Mouse (Mus musculus) kidney, adult 2 months (tissue): ENCODE measurements around the gene Opn4. TPM values are rescaled to one million over a fixed set of nuclear protein-coding genes. Genes with fewer than 3 reads are reported as not detected.

ENCODE experiments used
- DNase-seq: peaks from one replicate; pipeline ENCODE4 v3.0.0; 2021
- H3K27ac ChIP-seq: fragments of 200-500 bp; 2 replicates; pipeline ENCODE4 v1.5.1; 2012; ENCODE audit warnings: low read depth, low read length, control low read depth, inconsistent platforms; ENCODE audit not compliant: insufficient read depth
- H3K27me3 ChIP-seq: fragments of 200-500 bp; replicated peaks from 2 replicates; pipeline ENCODE4 v1.6.1; 2012; ENCODE audit warnings: mild to moderate bottlenecking, moderate library complexity, low read length, inconsistent platforms; ENCODE audit not compliant: control insufficient read depth, insufficient read depth
- H3K36me3 ChIP-seq: fragments of 200-500 bp; 2 replicates; pipeline ENCODE4 v1.6.1; 2012; ENCODE audit warnings: mild to moderate bottlenecking, moderate library complexity, low read length, inconsistent platforms; ENCODE audit not compliant: control insufficient read depth, insufficient read depth
- H3K4me1 ChIP-seq: fragments of 200-500 bp; 2 replicates; pipeline ENCODE4 v1.6.1; 2011; ENCODE audit warnings: low read length; ENCODE audit not compliant: control insufficient read depth, insufficient read depth
- H3K4me3 ChIP-seq: fragments of 200-500 bp; 2 replicates; pipeline ENCODE4 v1.5.1; 2011; ENCODE audit warnings: mild to moderate bottlenecking, low read depth, low read length, control low read depth; ENCODE audit not compliant: insufficient read depth
- CTCF ChIP-seq: fragments of 200-500 bp; conservative IDR thresholded peaks from 2 replicates; pipeline ENCODE4 v1.5.1; 2011; ENCODE audit warnings: low read depth, mild to moderate bottlenecking, control low read depth, low read length, moderate library complexity, mixed read lengths; ENCODE audit not compliant: insufficient read depth, insufficient read length
- POLR2A ChIP-seq: fragments of 200-500 bp; IDR thresholded peaks from one replicate; pipeline ENCODE4 v1.6.1; 2011; ENCODE audit warnings: low read depth, low read length, control low read depth
- WGBS: fragments of 180-500 bp; shearing (Covaris S2); methylation state at CpG from one replicate; pipeline ENCODE4 v1.1.7; 2018; 5-methylcytosine and 5-hydroxymethylcytosine counted together
- polyA plus RNA-seq: library from polyadenylated mRNA; depleted of rRNA; stranded (reverse); fragments of >200 nt; gene quantifications from 2 replicates; pipeline ENCODE4 v1.2.3, GENCODE M21; 2012

Opn4 gene
- polyA plus RNA-seq, 1 experiment: not detected

DNA sequence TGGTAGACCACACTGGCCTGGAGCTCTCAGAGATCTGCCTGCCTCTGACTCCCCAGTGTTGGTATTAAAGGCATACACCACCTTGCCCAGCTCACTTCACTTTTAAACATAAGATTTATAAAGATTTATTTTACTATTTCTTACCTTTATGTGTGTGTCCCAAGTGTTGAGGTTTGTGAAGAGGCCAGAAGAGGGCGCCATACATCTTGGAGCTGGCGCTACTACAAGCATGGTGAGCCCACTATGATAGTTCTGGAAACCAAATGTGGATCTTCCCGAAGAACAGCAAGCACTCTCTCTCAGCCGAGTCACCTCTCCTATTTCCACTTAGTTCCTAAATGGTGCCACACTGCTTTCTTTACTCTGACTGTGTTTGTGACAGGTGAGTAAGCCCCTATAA, 12.3 kb upstream of the Opn4 start:
- WGBS: 55% methylated on average over 4 of the region's 4 CpGs
- Histone ChIP-seq H3K4me3 (no peak overlapping the region), H3K27me3 (no peaks in the 10 kb centered on the region), H3K27ac (no peak overlapping the region), H3K4me1 (peaks cover 5% of the 10 kb centered on the region; the same call in 1 of the 2 replicates), H3K36me3 (no peaks in the 10 kb centered on the region)
- peak; percentile 16 for DNase-seq
- TF ChIP-seq POLR2A: no peak
- TF ChIP-seq CTCF: peak; percentile 46

DNA sequence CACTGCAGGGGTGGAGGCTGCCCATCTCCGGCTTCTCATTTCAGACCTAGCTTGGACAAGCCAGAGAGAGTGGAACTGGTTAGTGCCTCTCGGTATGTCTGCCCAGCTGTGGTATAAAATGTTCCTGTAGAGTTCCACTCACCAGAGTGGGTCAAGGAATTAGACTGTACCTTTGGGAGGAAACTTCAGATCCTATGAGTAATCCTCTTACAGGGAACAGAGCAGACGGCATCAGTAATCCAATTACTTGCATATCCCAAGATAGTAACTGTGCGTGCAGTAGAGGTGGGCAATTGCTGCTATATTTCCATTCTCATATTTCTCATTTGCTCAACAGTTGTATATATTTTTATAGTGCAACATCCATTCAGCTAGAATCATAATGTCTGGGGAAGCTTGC, 11.6 kb upstream of the Opn4 start:
- H3K4me3 ChIP-seq: no peak overlapping the region
- peaks cover 5% of the 10 kb centered on the region; the same call in 1 of the 2 replicates for H3K4me1 ChIP-seq
- H3K36me3 ChIP-seq: no peaks in the 10 kb centered on the region
- no peaks in the 10 kb centered on the region for H3K27me3 ChIP-seq
- H3K27ac ChIP-seq: no peak overlapping the region
- TF ChIP-seq CTCF (no peak), POLR2A (no peak)
- no peak for DNase-seq
- WGBS: 96% methylated on average over 4 of the region's 4 CpGs

- WGBS: 63% methylated on average over 7 of the region's 7 CpGs
- Histone ChIP-seq H3K27me3 (no peaks in the 10 kb centered on the region), H3K4me3 (no peak overlapping the region), H3K27ac (no peak overlapping the region), H3K36me3 (no peaks in the 10 kb centered on the region), H3K4me1 (no peaks in the 10 kb centered on the region)
- TF ChIP-seq CTCF (no peak), POLR2A (no peak)
- no peak for DNase-seq
These were observed 2.0 kb upstream of the Opn4 start for GRCm38 (mm10) chr14:34601910-34602309.

- Histone ChIP-seq H3K27ac (no peak overlapping the region), H3K27me3 (no peaks in the 10 kb centered on the region), H3K4me3 (no peak overlapping the region), H3K4me1 (no peaks in the 10 kb centered on the region), H3K36me3 (no peaks in the 10 kb centered on the region)
- TF ChIP-seq CTCF (peak; percentile 22; the same call in 1 of the 2 replicates), POLR2A (no peak)
- WGBS: 80% methylated on average over 17 of the region's 17 CpGs
- DNase-seq: no peak
These were observed 4.2 kb downstream of the Opn4 start for GRCm38 (mm10) chr14:34595596-34596255.

GRCm38 (mm10) chr14:34591741-34592535, 8.0 kb downstream of the Opn4 start:
- Histone ChIP-seq H3K27ac (no peak overlapping the region), H3K4me3 (no peak overlapping the region), H3K4me1 (0 out of 2 replicates have a peak, but pooled peaks cover 4% of the 10 kb centered on the region), H3K36me3 (no peaks in the 10 kb centered on the region), H3K27me3 (no peaks in the 10 kb centered on the region)
- no peak for TF ChIP-seq CTCF
- no peak for TF ChIP-seq POLR2A
- 68% methylated on average over 15 of the region's 15 CpGs for WGBS
- no peak for DNase-seq

DNA sequence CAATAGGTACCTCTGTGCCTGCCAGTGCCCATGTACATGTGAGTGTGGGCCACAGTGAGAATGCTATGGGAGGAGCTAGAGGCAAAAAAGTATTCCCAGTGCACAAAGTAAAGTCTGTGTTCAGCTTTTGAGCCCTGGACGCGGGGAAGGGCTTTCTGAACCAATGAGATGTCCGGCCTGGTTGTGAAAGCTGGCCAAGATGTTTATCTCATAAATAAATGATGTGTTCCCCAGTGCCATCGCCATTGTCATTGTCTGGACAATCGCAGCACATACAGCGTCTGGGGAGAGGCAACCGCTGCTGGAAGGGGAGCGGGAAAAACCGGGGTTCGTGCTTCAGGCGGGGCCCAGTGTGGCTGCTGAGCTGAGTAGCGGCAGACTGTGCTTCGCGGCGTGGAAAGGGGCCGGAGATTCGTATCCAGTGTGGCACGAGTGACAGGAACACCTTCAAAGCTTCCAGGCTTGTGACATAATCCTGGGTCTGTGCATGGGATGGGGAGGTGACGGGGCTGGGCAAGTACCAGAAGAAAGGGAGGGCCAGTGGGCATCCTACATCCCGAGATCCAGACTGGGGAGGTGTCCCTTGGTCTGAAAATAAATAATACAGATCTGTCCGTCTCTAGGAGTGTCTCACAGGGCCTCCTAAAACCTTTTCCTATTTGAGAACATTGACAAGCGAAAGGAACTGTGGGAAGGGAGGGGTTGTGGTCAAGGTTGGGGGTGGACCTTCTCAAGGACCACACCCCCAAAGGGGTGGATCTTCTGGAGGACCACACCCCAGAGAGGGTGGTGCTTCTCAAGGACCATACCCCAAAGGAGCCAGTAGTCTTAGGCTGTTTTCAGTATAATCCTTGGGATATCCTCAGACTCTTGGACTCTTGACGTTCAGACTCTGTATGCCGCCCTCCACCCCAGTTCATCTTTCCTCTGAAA, 8.9 kb downstream of the Opn4 start:
- no peak for TF ChIP-seq POLR2A
- no peak for TF ChIP-seq CTCF
- Histone ChIP-seq H3K4me1 (0 out of 2 replicates have a peak, but pooled peaks cover 4% of the 10 kb centered on the region), H3K36me3 (no peaks in the 10 kb centered on the region), H3K4me3 (no peak overlapping the region), H3K27ac (no peak overlapping the region), H3K27me3 (no peaks in the 10 kb centered on the region)
- no peak for DNase-seq
- WGBS: 74% methylated on average over 24 of the region's 24 CpGs
